Mouse (Mus musculus): ENCODE measurements at regions not wholly inside any gene's neighbourhood (a gene's known extent, or its start where the extent isn't known, plus 50 kb on each side); places are given as distances from the start of the nearest gene placed in this dataset.
A peak's percentile ranks its signal among the peaks of the same experiment; 100 is the strongest.

DNA sequence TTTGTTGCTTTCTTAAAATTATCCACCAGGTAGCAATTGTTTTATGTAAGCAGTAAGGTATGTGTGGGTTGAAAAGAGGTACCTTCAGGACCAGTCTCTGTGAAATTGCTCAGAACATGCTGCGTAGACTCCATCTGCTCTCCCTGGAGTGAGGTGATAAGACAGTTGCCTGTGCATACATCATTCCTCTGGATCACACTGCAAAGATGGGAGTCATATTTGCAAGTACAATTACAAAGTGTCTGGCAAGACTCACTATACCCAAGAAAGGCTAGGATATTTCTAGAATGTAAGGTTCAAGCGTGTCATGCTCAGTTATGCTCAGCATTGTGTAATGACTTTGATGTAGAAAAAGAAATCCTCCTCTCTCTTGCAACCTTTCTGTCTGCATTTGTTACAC is 1283.5 kb upstream of the Slc10a2 start:
- no peaks in the 10 kb centered on the region for H3K27me3 ChIP-seq (ENCODE audit: insufficient read depth, low read length)
- no peak overlapping the region for H3K4me3 ChIP-seq (ENCODE audit: low read length)
- no peaks in the 10 kb centered on the region for H3K4me1 ChIP-seq (ENCODE audit: insufficient read depth, low read length)
- no peak overlapping the region for H3K9ac ChIP-seq (replicated peaks; ENCODE audit: low read length)
- H3K4me2 ChIP-seq (ENCODE audit: low read depth, low read length), result no peak overlapping the region
- TF ChIP-seq CTCF (IDR thresholded peaks at IDR 0.05; ENCODE audit: low read depth), result no peak
- H3K27ac ChIP-seq, result no peak overlapping the region
- H3K9me3 ChIP-seq (ENCODE audit: low read length), result no peaks in the 10 kb centered on the region
- DNase-seq (ENCODE audit: low spot score) (no peak), ATAC-seq (no peak)
- H3K36me3 ChIP-seq (ENCODE audit: insufficient read depth, low read length), result no peaks in the 10 kb centered on the region
- WGBS, result 65% methylated on average over 2 of the region's 2 CpGs

DNA sequence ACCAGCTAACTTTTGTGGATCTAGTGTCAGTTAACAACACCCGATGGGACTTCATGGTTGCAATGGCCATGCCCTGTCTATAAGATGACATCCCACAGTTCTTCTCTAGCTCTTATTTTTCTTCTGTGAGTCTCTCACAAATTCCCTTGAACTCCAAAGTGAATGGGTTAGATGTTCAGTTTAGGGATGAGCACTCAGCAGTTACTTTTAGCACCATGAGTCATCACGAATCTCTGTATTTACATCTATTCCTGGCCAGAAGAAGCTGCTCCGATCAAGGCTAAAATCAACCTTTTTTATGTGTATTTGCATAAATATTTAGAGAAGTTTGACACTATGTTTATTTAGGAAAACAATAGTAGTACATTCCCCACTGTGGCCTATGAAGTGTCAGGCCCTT is 1269.6 kb upstream of the Slc10a2 start:
- Histone ChIP-seq H3K4me3 (ENCODE audit: low read length) (no peak overlapping the region), H3K27me3 (ENCODE audit: insufficient read depth, low read length) (no peaks in the 10 kb centered on the region), H3K4me2 (ENCODE audit: low read depth, low read length) (no peak overlapping the region), H3K27ac (no peak overlapping the region), H3K9me3 (ENCODE audit: low read length) (no peaks in the 10 kb centered on the region), H3K36me3 (ENCODE audit: insufficient read depth, low read length) (no peaks in the 10 kb centered on the region), H3K4me1 (ENCODE audit: insufficient read depth, low read length) (no peaks in the 10 kb centered on the region), H3K9ac (replicated peaks; ENCODE audit: low read length) (no peak overlapping the region)
- ATAC-seq, result no peak
- no peak for DNase-seq (ENCODE audit: low spot score)
- 57% methylated on average over 3 of the region's 3 CpGs for WGBS
- no peak for TF ChIP-seq CTCF (IDR thresholded peaks at IDR 0.05; ENCODE audit: low read depth)

DNA sequence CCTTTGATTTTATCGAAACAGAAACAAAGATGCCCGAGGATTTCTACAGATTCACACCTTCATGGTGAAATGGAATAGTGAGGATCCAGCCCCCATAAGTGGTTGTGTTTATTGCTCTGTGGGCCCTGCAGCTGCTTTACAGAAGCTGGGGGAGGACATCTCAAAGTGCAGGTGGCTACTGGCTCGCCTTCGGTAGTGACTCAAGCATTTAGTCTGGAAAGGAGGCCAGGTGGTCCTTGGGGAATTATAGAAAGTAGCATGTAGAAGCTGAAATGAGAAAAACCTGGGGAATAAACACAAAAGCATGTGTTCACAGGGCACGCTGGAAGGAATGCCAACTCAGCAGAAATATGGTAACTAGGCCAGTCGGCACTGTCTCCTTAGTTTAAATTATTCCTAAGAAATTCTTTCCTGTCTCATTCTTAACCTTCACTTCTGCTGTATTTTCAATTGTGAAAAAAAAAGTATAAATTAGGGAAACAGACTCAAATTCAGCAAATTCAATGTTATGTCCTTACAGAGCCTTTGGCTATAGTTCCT is 1256.3 kb upstream of the Slc10a2 start:
- TF ChIP-seq CTCF (IDR thresholded peaks at IDR 0.05; ENCODE audit: low read depth), result no peak
- no peaks in the 10 kb centered on the region for H3K4me1 ChIP-seq (ENCODE audit: insufficient read depth, low read length)
- H3K9me3 ChIP-seq (ENCODE audit: low read length), result no peaks in the 10 kb centered on the region
- 74% methylated on average over 6 of the region's 6 CpGs for WGBS
- no peak overlapping the region for H3K4me2 ChIP-seq (ENCODE audit: low read depth, low read length)
- ATAC-seq (no peak), DNase-seq (ENCODE audit: low spot score) (peak; percentile 10)
- H3K9ac ChIP-seq (replicated peaks; ENCODE audit: low read length), result no peak overlapping the region
- no peaks in the 10 kb centered on the region for H3K27me3 ChIP-seq (ENCODE audit: insufficient read depth, low read length)
- no peak overlapping the region for H3K27ac ChIP-seq
- H3K36me3 ChIP-seq (ENCODE audit: insufficient read depth, low read length), result no peaks in the 10 kb centered on the region
- H3K4me3 ChIP-seq (ENCODE audit: low read length), result no peak overlapping the region

DNA sequence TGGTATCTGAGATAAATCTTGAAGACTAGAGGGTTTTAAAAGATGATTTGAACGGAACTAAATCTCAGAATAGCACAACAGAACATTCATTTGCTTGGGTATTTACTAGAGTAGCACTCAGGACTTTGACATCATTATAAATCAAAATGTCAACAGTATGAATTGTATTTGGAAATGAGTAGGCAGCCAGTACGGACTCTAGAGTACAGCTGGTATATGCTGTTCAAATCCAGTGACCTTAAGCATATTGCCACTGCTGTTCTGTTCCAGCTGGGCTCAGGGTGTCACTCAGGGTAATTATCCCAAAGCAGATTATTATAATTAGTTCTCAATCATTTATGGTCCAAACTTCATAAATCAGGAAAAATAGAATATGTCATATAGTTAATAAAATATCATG is 1252.7 kb upstream of the Slc10a2 start:
- no peak overlapping the region for H3K4me2 ChIP-seq (ENCODE audit: low read depth, low read length)
- 45% methylated on average over 2 of the region's 2 CpGs for WGBS
- H3K36me3 ChIP-seq (ENCODE audit: insufficient read depth, low read length), result no peaks in the 10 kb centered on the region
- H3K27me3 ChIP-seq (ENCODE audit: insufficient read depth, low read length), result no peaks in the 10 kb centered on the region
- no peak for ATAC-seq
- H3K9me3 ChIP-seq (ENCODE audit: low read length), result no peaks in the 10 kb centered on the region
- H3K9ac ChIP-seq (replicated peaks; ENCODE audit: low read length), result no peak overlapping the region
- no peak overlapping the region for H3K4me3 ChIP-seq (ENCODE audit: low read length)
- DNase-seq (ENCODE audit: low spot score), result no peak
- no peaks in the 10 kb centered on the region for H3K4me1 ChIP-seq (ENCODE audit: insufficient read depth, low read length)
- no peak for TF ChIP-seq CTCF (IDR thresholded peaks at IDR 0.05; ENCODE audit: low read depth)
- H3K27ac ChIP-seq, result no peak overlapping the region

DNA sequence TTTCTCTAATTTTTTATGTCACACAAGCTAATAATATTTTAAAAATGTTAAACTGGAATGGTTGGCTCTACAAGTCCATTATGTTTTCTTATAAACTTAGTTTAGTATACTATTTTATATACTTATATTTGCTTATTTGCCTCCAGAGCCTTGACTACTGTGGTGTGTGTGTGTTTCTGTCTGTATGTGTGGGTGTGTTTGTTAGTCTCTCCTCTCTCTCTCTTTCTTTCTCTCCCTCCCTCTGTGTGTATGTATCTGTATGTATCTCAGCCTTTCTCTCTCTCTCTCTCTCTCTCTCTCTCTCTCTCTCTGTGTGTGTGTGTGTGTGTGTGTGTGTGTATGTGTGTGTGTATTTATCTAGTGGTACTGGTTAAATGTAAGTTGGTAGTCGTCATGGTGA is 1245.3 kb upstream of the Slc10a2 start:
- ATAC-seq (no peak), DNase-seq (ENCODE audit: low spot score) (no peak)
- TF ChIP-seq CTCF (IDR thresholded peaks at IDR 0.05; ENCODE audit: low read depth), result no peak

DNA sequence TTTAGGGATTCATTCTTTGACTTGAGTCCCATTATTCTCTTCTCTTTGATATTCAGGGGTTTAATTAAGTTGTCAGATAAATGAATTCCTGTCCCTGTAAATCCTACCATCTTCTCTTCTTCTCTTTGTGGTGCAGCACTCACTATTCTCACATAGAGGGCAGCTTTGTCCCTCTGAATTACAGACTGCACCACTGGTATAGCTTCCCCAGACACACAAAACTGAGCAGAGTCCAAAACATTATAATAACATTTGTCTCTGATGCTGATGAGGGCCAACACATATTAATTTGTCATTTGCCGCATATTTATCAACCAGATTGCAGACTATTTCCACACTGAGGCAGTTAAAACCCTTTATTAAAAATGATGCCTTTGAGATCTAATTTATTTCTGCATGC is 1244.9 kb upstream of the Slc10a2 start:
- no peak overlapping the region for H3K4me3 ChIP-seq (ENCODE audit: low read length)
- H3K9ac ChIP-seq (replicated peaks; ENCODE audit: low read length), result no peak overlapping the region
- H3K27me3 ChIP-seq (ENCODE audit: insufficient read depth, low read length), result no peaks in the 10 kb centered on the region
- DNase-seq (ENCODE audit: low spot score), result peak; percentile 53
- no peak for ATAC-seq
- H3K4me1 ChIP-seq (ENCODE audit: insufficient read depth, low read length), result no peaks in the 10 kb centered on the region
- no peaks in the 10 kb centered on the region for H3K36me3 ChIP-seq (ENCODE audit: insufficient read depth, low read length)
- peak; percentile 53 for TF ChIP-seq CTCF (IDR thresholded peaks at IDR 0.05; ENCODE audit: low read depth)
- no peak overlapping the region for H3K4me2 ChIP-seq (ENCODE audit: low read depth, low read length)
- no peak overlapping the region for H3K27ac ChIP-seq
- 67% methylated on average over 1 of the region's 1 CpGs for WGBS
- H3K9me3 ChIP-seq (ENCODE audit: low read length), result no peaks in the 10 kb centered on the region

More for the DNA sequence above, 1245.3 kb upstream of the Slc10a2 start:
- Histone ChIP-seq H3K27me3 (ENCODE audit: insufficient read depth, low read length) (no peaks in the 10 kb centered on the region), H3K27ac (no peak overlapping the region), H3K4me3 (ENCODE audit: low read length) (no peak overlapping the region), H3K9ac (replicated peaks; ENCODE audit: low read length) (no peak overlapping the region), H3K36me3 (ENCODE audit: insufficient read depth, low read length) (no peaks in the 10 kb centered on the region), H3K9me3 (ENCODE audit: low read length) (no peaks in the 10 kb centered on the region), H3K4me2 (ENCODE audit: low read depth, low read length) (no peak overlapping the region), H3K4me1 (ENCODE audit: insufficient read depth, low read length) (no peaks in the 10 kb centered on the region)
- WGBS, result 77% methylated on average over 1 of the region's 1 CpGs

DNA sequence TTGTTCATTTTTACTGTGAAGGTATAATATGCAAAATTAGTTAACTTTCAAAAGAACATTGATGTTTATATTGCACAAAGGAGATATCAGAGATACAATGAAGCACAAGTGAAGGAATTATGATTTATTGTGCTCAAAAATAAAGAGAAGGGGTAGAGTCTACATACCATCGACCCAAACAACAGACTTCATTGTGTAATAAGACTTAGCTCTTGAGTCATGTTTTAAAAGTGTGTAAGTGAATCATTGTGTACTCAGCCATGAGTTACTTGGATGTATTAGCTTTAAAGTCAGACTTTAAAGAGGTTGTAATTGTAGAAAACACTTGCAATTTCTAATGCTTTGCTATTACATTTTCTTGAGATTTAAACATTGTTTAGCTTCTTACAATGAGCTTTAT is 1240.6 kb upstream of the Slc10a2 start:
- Histone ChIP-seq H3K27me3 (ENCODE audit: insufficient read depth, low read length) (no peaks in the 10 kb centered on the region), H3K36me3 (ENCODE audit: insufficient read depth, low read length) (no peaks in the 10 kb centered on the region), H3K9me3 (ENCODE audit: low read length) (no peaks in the 10 kb centered on the region), H3K4me1 (ENCODE audit: insufficient read depth, low read length) (no peaks in the 10 kb centered on the region), H3K9ac (replicated peaks; ENCODE audit: low read length) (no peak overlapping the region), H3K4me3 (ENCODE audit: low read length) (no peak overlapping the region), H3K4me2 (ENCODE audit: low read depth, low read length) (no peak overlapping the region), H3K27ac (no peak overlapping the region)
- DNase-seq (ENCODE audit: low spot score), result no peak
- WGBS, result 70% methylated on average over 1 of the region's 1 CpGs
- ATAC-seq, result no peak
- TF ChIP-seq CTCF (IDR thresholded peaks at IDR 0.05; ENCODE audit: low read depth), result no peak

All from hindbrain, postnatal 0 days (tissue).